Mouse (Mus musculus): ENCODE measurements around the gene Hrc. TPM values are rescaled to one million over a fixed set of nuclear protein-coding genes. Genes with fewer than 3 reads are reported as not detected.

Hrc gene
- total RNA-seq, 1 experiment from 2014 or later: not detected

Other genes starting within 250 kb of the Hrc start
- 6.2 to 20.1 TPM (median 15.3 TPM) in 3 replicates for gene Rcn3, start 243.1 kb upstream of the Hrc start, total RNA-seq (2017)
- gene Fcgrt, start 231.4 kb upstream of the Hrc start, total RNA-seq (2017): 74.9 to 100 TPM (median 91.0 TPM) in 3 replicates
- 1,164 to 1,516 TPM (median 1,507 TPM) in 3 replicates for gene Rps11, start 210.9 kb upstream of the Hrc start, total RNA-seq (2017)
- gene Rpl13a, start 206.5 kb upstream of the Hrc start, total RNA-seq (2017): 2,771 to 4,251 TPM (median 4,236 TPM) in 3 replicates
- 1.5 TPM in 1 of 3 replicates, not detected in the others for gene Gm45713, start 199.1 kb upstream of the Hrc start, total RNA-seq (2017)
- 35.3 to 62.4 TPM (median 36.7 TPM) in 3 replicates for gene Flt3l, start 198.9 kb upstream of the Hrc start, total RNA-seq (2017)
- gene Pih1d1, start 181.0 kb upstream of the Hrc start, total RNA-seq (2017): 23.4 to 37.8 TPM (median 26.8 TPM) in 3 replicates
- gene Aldh16a1, start 180.7 kb upstream of the Hrc start, total RNA-seq (2017): 28.6 to 46.8 TPM (median 34.2 TPM) in 3 replicates
- gene Slc17a7, start 171.3 kb upstream of the Hrc start, total RNA-seq (2017): not detected in 3 replicates
- gene Gfy, start 155.7 kb upstream of the Hrc start, total RNA-seq (2017): not detected in 3 replicates
- not detected in 3 replicates for gene Pth2, start 154.3 kb upstream of the Hrc start, total RNA-seq (2017)
- gene Ccdc155, start 130.4 kb upstream of the Hrc start, total RNA-seq (2017): 0.75 TPM in 1 of 3 replicates, not detected in the others
- 4.7 to 8.7 TPM (median 6.1 TPM) in 3 replicates for gene Dkkl1, start 123.1 kb upstream of the Hrc start, total RNA-seq (2017)
- gene Tead2, start 119.5 kb upstream of the Hrc start, total RNA-seq (2017): 0.48 to 2.5 TPM (median 0.64 TPM) in 3 replicates
- 112 to 185 TPM (median 125 TPM) in 3 replicates for gene Cd37, start 96.2 kb upstream of the Hrc start, total RNA-seq (2017)
- gene Slc6a16, start 94.2 kb upstream of the Hrc start, total RNA-seq (2017): 0.64 TPM in 1 of 3 replicates, not detected in the others
- not detected in 3 replicates for gene Slc6a21, start 57.8 kb upstream of the Hrc start, total RNA-seq (2017)
- 9.7 to 15.3 TPM (median 10.4 TPM) in 3 replicates for gene Trpm4, start 1.5 kb upstream of the Hrc start, total RNA-seq (2017)
- gene Ppfia3, start 31.7 kb downstream of the Hrc start, total RNA-seq (2017): 0.19 TPM in 1 of 3 replicates, not detected in the others
- gene Lin7b, start 35.3 kb downstream of the Hrc start, total RNA-seq (2017): not detected in 3 replicates
- gene Snrnp70, start 60.5 kb downstream of the Hrc start, total RNA-seq (2017): 293 to 444 TPM (median 324 TPM) in 3 replicates
- gene Kcna7, start 70.4 kb downstream of the Hrc start, total RNA-seq (2017): not detected in 3 replicates
- gene Ntf5, start 78.4 kb downstream of the Hrc start, total RNA-seq (2017): not detected in 3 replicates
- not detected in 3 replicates for gene Lhb, start 85.5 kb downstream of the Hrc start, total RNA-seq (2017)
- 3.6 to 4.9 TPM (median 3.9 TPM) in 3 replicates for gene Gys1, start 99.6 kb downstream of the Hrc start, total RNA-seq (2017)
- 18.0 to 33.4 TPM (median 23.3 TPM) in 3 replicates for gene Ruvbl2, start 102.8 kb downstream of the Hrc start, total RNA-seq (2017)
- 1,006 to 1,190 TPM (median 1,165 TPM) in 3 replicates for gene Ftl1, start 124.6 kb downstream of the Hrc start, total RNA-seq (2017)
- gene Bax, start 131.6 kb downstream of the Hrc start, total RNA-seq (2017): 36.4 to 55.8 TPM (median 38.5 TPM) in 3 replicates
- gene Tulp2, start 146.6 kb downstream of the Hrc start, total RNA-seq (2017): 3.2 TPM in 1 of 3 replicates, not detected in the others
- not detected in 3 replicates for gene Gm45808, start 151.5 kb downstream of the Hrc start, total RNA-seq (2017)
- gene Dhdh, start 153.5 kb downstream of the Hrc start, total RNA-seq (2017): 7.0 to 8.3 TPM (median 7.5 TPM) in 3 replicates
- 128 to 251 TPM (median 142 TPM) in 3 replicates for gene Nucb1, start 175.1 kb downstream of the Hrc start, total RNA-seq (2017)
- gene Ppp1r15a, start 191.0 kb downstream of the Hrc start, total RNA-seq (2017): 204 to 390 TPM (median 221 TPM) in 3 replicates
- gene Plekha4, start 191.0 kb downstream of the Hrc start, total RNA-seq (2017): 0.10 TPM in 1 of 3 replicates, not detected in the others
- not detected in 3 replicates for gene Hsd17b14, start 219.6 kb downstream of the Hrc start, total RNA-seq (2017)
- 5.1 to 21.4 TPM (median 11.9 TPM) in 3 replicates for gene Bcat2, start 234.9 kb downstream of the Hrc start, total RNA-seq (2017)

All from monocyte, adult 5-6 weeks (primary cell).